In genomic region chr7:16155132-16155872, GRCm38 (mm10) we compare ENCODE assay signal across 12 mouse cellular contexts. TPM values are rescaled to one million over a fixed set of nuclear protein-coding genes. Genes with fewer than 3 reads are reported as not detected.
DNase-seq lines count a peak whose midpoint lies in the region; ATAC-seq and TF ChIP-seq lines count a peak whose summit lies in the region.
"Had no signal": no experiment of that assay in that cellular context is flagged by ENCODE, and none has a peak within 500 bp of the region (broad histone marks: within the 10 kb centered on the region; RNA-seq: fewer than 3 reads in every experiment).

No protein-coding gene starts in this region.

- peaks cover 9% of the 10 kb centered on the region; the same call in 1 of the 2 replicates for H3K27me3 ChIP-seq in forebrain, embryonic 14.5 days (replicated peaks; ENCODE audit: control insufficient read depth, insufficient read depth, low read length)
- H3K27me3 ChIP-seq in forebrain, embryonic 13.5 days = peaks cover 26% of the 10 kb centered on the region
- no peaks in the 10 kb centered on the region for H3K27me3 ChIP-seq in midbrain, postnatal 0 days (ENCODE audit: insufficient read depth, low read length)
- peaks cover 34% of the 10 kb centered on the region for H3K27me3 ChIP-seq in midbrain, embryonic 10.5 days (ENCODE audit: low read depth, poor library complexity, severe bottlenecking)
- H3K27me3 ChIP-seq in intestine, embryonic 16.5 days (replicated peaks; ENCODE audit: control insufficient read depth, insufficient read depth, low read length) = peaks cover 19% of the 10 kb centered on the region

- intact Hi-C loops in heart, postnatal 36 days (cut with DNase I) = no loop called here

- WGBS in forebrain, embryonic 14.5 days = 68% methylated on average over 9 of the region's 9 CpGs
- 79% methylated on average over 9 of the region's 9 CpGs for WGBS in forebrain, embryonic 13.5 days
- WGBS in midbrain, postnatal 0 days = 75% methylated on average over 9 of the region's 9 CpGs
- 80% methylated on average over 9 of the region's 9 CpGs for WGBS in midbrain, embryonic 10.5 days
- 64% methylated on average over 9 of the region's 9 CpGs for WGBS in intestine, embryonic 16.5 days

- no peaks in the 10 kb centered on the region for H3K9me3 ChIP-seq in forebrain, embryonic 14.5 days (replicated peaks; ENCODE audit: control insufficient read depth, low read length)
- no peaks in the 10 kb centered on the region for H3K9me3 ChIP-seq in forebrain, embryonic 13.5 days (replicated peaks)
- H3K9me3 ChIP-seq in midbrain, postnatal 0 days (ENCODE audit: low read length) = no peaks in the 10 kb centered on the region
- H3K9me3 ChIP-seq in midbrain, embryonic 10.5 days (replicated peaks) = no peaks in the 10 kb centered on the region
- no peaks in the 10 kb centered on the region for H3K9me3 ChIP-seq in intestine, embryonic 16.5 days (ENCODE audit: control insufficient read depth, low read length)
- H3K9me3 ChIP-seq: limb, embryonic 12.5 days; neural tube, embryonic 12.5 days had no signal

- peaks cover 7% of the 10 kb centered on the region; the same call in 1 of the 2 replicates for H3K36me3 ChIP-seq in forebrain, embryonic 14.5 days (ENCODE audit: control insufficient read depth, insufficient read depth, low read length)
- H3K36me3 ChIP-seq in forebrain, embryonic 13.5 days (ENCODE audit: poor library complexity, severe bottlenecking) = peaks cover 7% of the 10 kb centered on the region; the same call in 1 of the 2 replicates
- H3K36me3 ChIP-seq in midbrain, postnatal 0 days (ENCODE audit: insufficient read depth, low read length) = peaks cover 6% of the 10 kb centered on the region
- H3K36me3 ChIP-seq in midbrain, embryonic 10.5 days = no peaks in the 10 kb centered on the region
- H3K36me3 ChIP-seq in intestine, embryonic 16.5 days (ENCODE audit: control insufficient read depth, insufficient read depth, low read length) = no peaks in the 10 kb centered on the region
- H3K36me3 ChIP-seq: limb, embryonic 12.5 days had no signal

- DNase-seq in forebrain, embryonic 14.5 days (ENCODE audit: low spot score) = peak; percentile 59
- peak; percentile 35 for DNase-seq in midbrain, postnatal 0 days (ENCODE audit: low spot score)
- no peak for DNase-seq in midbrain, embryonic 10.5 days (ENCODE audit: low spot score)
- DNase-seq in cerebellum, postnatal 25 days = peak; percentile 70 to 80
- peak; percentile 42 to 56 for DNase-seq in heart, postnatal 36 days
- no peak for DNase-seq in thymus, postnatal 25 days
- DNase-seq: kidney, postnatal 25 days had no signal

- no peak for TF ChIP-seq CTCF in midbrain, postnatal 0 days (IDR thresholded peaks at IDR 0.05)

- H3K4me3 ChIP-seq in forebrain, embryonic 14.5 days (ENCODE audit: low read depth, low read length) = no peak overlapping the region
- H3K4me3 ChIP-seq in forebrain, embryonic 13.5 days = no peak overlapping the region
- no peak overlapping the region for H3K4me3 ChIP-seq in midbrain, postnatal 0 days (ENCODE audit: low read depth, low read length)
- H3K4me3 ChIP-seq in midbrain, embryonic 10.5 days = no peak overlapping the region
- H3K4me3 ChIP-seq in intestine, embryonic 16.5 days (ENCODE audit: low read length) = no peak overlapping the region
- H3K4me3 ChIP-seq: limb, embryonic 12.5 days; neural tube, embryonic 12.5 days had no signal

- no peak overlapping the region for H3K9ac ChIP-seq in forebrain, embryonic 14.5 days (ENCODE audit: low read length)
- H3K9ac ChIP-seq in forebrain, embryonic 13.5 days = no peak overlapping the region
- H3K9ac ChIP-seq in midbrain, postnatal 0 days (replicated peaks; ENCODE audit: low read length, poor library complexity, severe bottlenecking) = no peak overlapping the region
- H3K9ac ChIP-seq in intestine, embryonic 16.5 days (ENCODE audit: low read depth, low read length) = no peak overlapping the region
- H3K9ac ChIP-seq: limb, embryonic 12.5 days; neural tube, embryonic 12.5 days had no signal

- no peak overlapping the region for H3K4me2 ChIP-seq in forebrain, embryonic 14.5 days (ENCODE audit: low read length)
- no peak overlapping the region for H3K4me2 ChIP-seq in forebrain, embryonic 13.5 days
- H3K4me2 ChIP-seq in midbrain, postnatal 0 days (ENCODE audit: low read depth, low read length, poor library complexity, severe bottlenecking) = no peak overlapping the region
- no peak overlapping the region for H3K4me2 ChIP-seq in intestine, embryonic 16.5 days (ENCODE audit: low read depth, low read length)
- H3K4me2 ChIP-seq: limb, embryonic 12.5 days; neural tube, embryonic 12.5 days had no signal

- no peaks in the 10 kb centered on the region for H3K4me1 ChIP-seq in forebrain, embryonic 14.5 days (ENCODE audit: control insufficient read depth, insufficient read depth, low read length)
- H3K4me1 ChIP-seq in forebrain, embryonic 13.5 days = 0 out of 2 replicates have a peak, but pooled peaks cover 5% of the 10 kb centered on the region
- no peaks in the 10 kb centered on the region for H3K4me1 ChIP-seq in midbrain, postnatal 0 days (ENCODE audit: insufficient read depth, low read length)
- H3K4me1 ChIP-seq in midbrain, embryonic 10.5 days = peaks cover 8% of the 10 kb centered on the region
- no peaks in the 10 kb centered on the region for H3K4me1 ChIP-seq in intestine, embryonic 16.5 days (ENCODE audit: control insufficient read depth, insufficient read depth, low read length)
- H3K4me1 ChIP-seq: limb, embryonic 12.5 days had no signal

- no peak overlapping the region for H3K27ac ChIP-seq in forebrain, embryonic 14.5 days (ENCODE audit: low read depth, low read length)
- H3K27ac ChIP-seq in forebrain, embryonic 13.5 days = no peak overlapping the region
- H3K27ac ChIP-seq in midbrain, postnatal 0 days (ENCODE audit: low read depth, low read length) = no peak overlapping the region
- no peak overlapping the region for H3K27ac ChIP-seq in midbrain, embryonic 10.5 days (replicated peaks)
- no peak overlapping the region for H3K27ac ChIP-seq in intestine, embryonic 16.5 days (ENCODE audit: low read length)
- H3K27ac ChIP-seq: limb, embryonic 12.5 days; macrophage; neural tube, embryonic 12.5 days had no signal

- no peak for ATAC-seq in forebrain, embryonic 14.5 days
- ATAC-seq in forebrain, embryonic 13.5 days = no peak; the same call in 1 of the 2 replicates
- no peak for ATAC-seq in midbrain, postnatal 0 days (ENCODE audit: low FRiP score)
- no peak for ATAC-seq in intestine, embryonic 16.5 days

RNA-seq across cellular contexts. Expression of gene Meis3, which starts 19.6 kb away (rescaled TPM):
- polyA plus RNA-seq in forebrain, embryonic 14.5 days (2014; fragmentation: Nextera tagmentation; extraction: Ambion mirVana) = 88.8 and 97.6 TPM in 2 replicates
- 96.9 and 104 TPM in 2 replicates for polyA plus RNA-seq in forebrain, embryonic 13.5 days (2015; fragmentation: Nextera tagmentation; extraction: Ambion mirVana)
- total RNA-seq in midbrain, postnatal 0 days (2014; rRNA removed) = 93.8 and 111 TPM in 2 replicates
- 106 TPM in 2 replicates for polyA plus RNA-seq in midbrain, postnatal 0 days (2015; fragmentation: Nextera tagmentation; extraction: Ambion mirVana)
- 80.7 and 99.3 TPM in 2 replicates for polyA plus RNA-seq in midbrain, embryonic 10.5 days (2016; fragmentation: Nextera tagmentation; extraction: Ambion mirVana)
- 1 to 10 TPM; 3.9 to 4.9 TPM for total RNA-seq in heart, postnatal 36 days (2021)
- 30.0 TPM in 2 replicates for polyA plus RNA-seq in intestine, embryonic 16.5 days (2015; fragmentation: Nextera tagmentation; extraction: Ambion mirVana)

RNA-seq across cellular contexts. Expression of gene Slc8a2, which starts 25.7 kb away (rescaled TPM):
- polyA plus RNA-seq in forebrain, embryonic 14.5 days (2014; fragmentation: Nextera tagmentation; extraction: Ambion mirVana) = 0.85 and 0.94 TPM in 2 replicates
- polyA plus RNA-seq in forebrain, embryonic 13.5 days (2015; fragmentation: Nextera tagmentation; extraction: Ambion mirVana) = 0.67 and 0.68 TPM in 2 replicates
- total RNA-seq in midbrain, postnatal 0 days (2014; rRNA removed) = 64.2 and 76.0 TPM in 2 replicates
- 0.96 and 1.1 TPM in 2 replicates for polyA plus RNA-seq in midbrain, postnatal 0 days (2015; fragmentation: Nextera tagmentation; extraction: Ambion mirVana)
- 0.21 and 0.25 TPM in 2 replicates for polyA plus RNA-seq in midbrain, embryonic 10.5 days (2016; fragmentation: Nextera tagmentation; extraction: Ambion mirVana)
- total RNA-seq in heart, postnatal 36 days (2021) = 1 to 10 TPM in 1 of 2 experiments, under 1 TPM in 1; 0.67 to 1.1 TPM
- 0.15 and 0.21 TPM in 2 replicates for polyA plus RNA-seq in intestine, embryonic 16.5 days (2015; fragmentation: Nextera tagmentation; extraction: Ambion mirVana)
- polyA plus RNA-seq: macrophage had no signal

RNA-seq across cellular contexts. Expression of gene Kptn, which starts 35.6 kb away (rescaled TPM):
- polyA plus RNA-seq in forebrain, embryonic 14.5 days (2014; fragmentation: Nextera tagmentation; extraction: Ambion mirVana) = 34.5 and 37.0 TPM in 2 replicates
- 37.2 and 38.4 TPM in 2 replicates for polyA plus RNA-seq in forebrain, embryonic 13.5 days (2015; fragmentation: Nextera tagmentation; extraction: Ambion mirVana)
- 42.5 and 44.1 TPM in 2 replicates for total RNA-seq in midbrain, postnatal 0 days (2014; rRNA removed)
- polyA plus RNA-seq in midbrain, postnatal 0 days (2015; fragmentation: Nextera tagmentation; extraction: Ambion mirVana) = 35.9 and 36.7 TPM in 2 replicates
- 28.8 and 30.6 TPM in 2 replicates for polyA plus RNA-seq in midbrain, embryonic 10.5 days (2016; fragmentation: Nextera tagmentation; extraction: Ambion mirVana)
- total RNA-seq in heart, postnatal 36 days (2021) = 10 to 100 TPM; 23.0 to 23.1 TPM
- 24.3 and 27.1 TPM in 2 replicates for polyA plus RNA-seq in intestine, embryonic 16.5 days (2015; fragmentation: Nextera tagmentation; extraction: Ambion mirVana)

RNA-seq across cellular contexts. Expression of gene Napa, which starts 57.0 kb away (rescaled TPM):
- polyA plus RNA-seq in forebrain, embryonic 14.5 days (2014; fragmentation: Nextera tagmentation; extraction: Ambion mirVana) = 156 and 164 TPM in 2 replicates
- polyA plus RNA-seq in forebrain, embryonic 13.5 days (2015; fragmentation: Nextera tagmentation; extraction: Ambion mirVana) = 166 and 186 TPM in 2 replicates
- total RNA-seq in midbrain, postnatal 0 days (2014; rRNA removed) = 375 and 403 TPM in 2 replicates
- 236 and 258 TPM in 2 replicates for polyA plus RNA-seq in midbrain, postnatal 0 days (2015; fragmentation: Nextera tagmentation; extraction: Ambion mirVana)
- polyA plus RNA-seq in midbrain, embryonic 10.5 days (2016; fragmentation: Nextera tagmentation; extraction: Ambion mirVana) = 187 and 188 TPM in 2 replicates
- total RNA-seq in heart, postnatal 36 days (2021) = 10 to 100 TPM; 81.3 to 84.7 TPM
- 211 and 233 TPM in 2 replicates for polyA plus RNA-seq in intestine, embryonic 16.5 days (2015; fragmentation: Nextera tagmentation; extraction: Ambion mirVana)

Comparison
In these comparisons a context has a peak if more than half of its experiments do, and no peak if none do; other contexts are left out.
1. DNase-seq: peak in forebrain, embryonic 14.5 days (single experiment), midbrain, postnatal 0 days (single experiment), cerebellum, postnatal 25 days (2 of 2) and heart, postnatal 36 days (2 of 2); none in midbrain, embryonic 10.5 days (single experiment) and thymus, postnatal 25 days (single experiment).